Comparison of ENCODE assay signal across 8 mouse cellular contexts in genomic region chr2:69587896-69588295, GRCm38 (mm10). TPM values are rescaled to one million over a fixed set of nuclear protein-coding genes. Genes with fewer than 3 reads are reported as not detected.
DNase-seq lines count a peak whose midpoint lies in the region; ATAC-seq lines count a peak whose summit lies in the region.

No protein-coding gene starts in this region.

- H3K9me3 ChIP-seq in embryonic facial prominence, embryonic 14.5 days (ENCODE audit: control insufficient read depth, low read length), result no peaks in the 10 kb centered on the region
- H3K9me3 ChIP-seq in midbrain, embryonic 10.5 days (replicated peaks), result no peaks in the 10 kb centered on the region

- no peak for ATAC-seq in embryonic facial prominence, embryonic 14.5 days (ENCODE audit: low read depth)

- DNase-seq in R1 (ENCODE audit: low read depth, low spot score), result peak; percentile 82
- DNase-seq in embryonic facial prominence, embryonic 14.5 days (ENCODE audit: low spot score), result no peak
- DNase-seq in kidney, adult 9 months, result peak; percentile 83
- DNase-seq in midbrain, embryonic 10.5 days (ENCODE audit: low spot score), result peak; percentile 73
- no peak for DNase-seq in layer of hippocampus, adult 18-20 months (ENCODE audit: low spot score in 2 of 2)
- no peak for DNase-seq in left cerebral cortex, adult 8-10 months (ENCODE audit: low spot score in 2 of 2)
- no peak for DNase-seq in cerebellum, adult 9-11 months
- no peak for DNase-seq in layer of hippocampus, postnatal 25 days (ENCODE audit: extremely low spot score in 1 of 2, low spot score in 1 of 2)

- WGBS in embryonic facial prominence, embryonic 14.5 days, result 0% methylated on average over 6 of the region's 23 CpGs
- WGBS in midbrain, embryonic 10.5 days, result 0% methylated on average over 16 of the region's 23 CpGs

- no peaks in the 10 kb centered on the region for H3K36me3 ChIP-seq in embryonic facial prominence, embryonic 14.5 days (ENCODE audit: control insufficient read depth, insufficient read depth, low read length)
- no peaks in the 10 kb centered on the region for H3K36me3 ChIP-seq in midbrain, embryonic 10.5 days

- H3K4me2 ChIP-seq in embryonic facial prominence, embryonic 14.5 days (ENCODE audit: low read depth, low read length), result peak overlapping the region; percentile 100

- H3K27ac ChIP-seq in embryonic facial prominence, embryonic 14.5 days (replicated peaks; ENCODE audit: low read depth, low read length), result no peak overlapping the region
- H3K27ac ChIP-seq in midbrain, embryonic 10.5 days (replicated peaks), result peak overlapping the region; percentile 74

- no peak overlapping the region for H3K9ac ChIP-seq in embryonic facial prominence, embryonic 14.5 days (ENCODE audit: low read depth, low read length)

- peak overlapping the region; percentile 67 for H3K4me3 ChIP-seq in embryonic facial prominence, embryonic 14.5 days (ENCODE audit: low read depth, low read length)
- peak overlapping the region; percentile 89 for H3K4me3 ChIP-seq in midbrain, embryonic 10.5 days

- peaks cover 66% of the 10 kb centered on the region for H3K27me3 ChIP-seq in embryonic facial prominence, embryonic 14.5 days (replicated peaks; ENCODE audit: control insufficient read depth, insufficient read depth, low read length)
- peaks cover 63% of the 10 kb centered on the region for H3K27me3 ChIP-seq in midbrain, embryonic 10.5 days (ENCODE audit: low read depth, poor library complexity, severe bottlenecking)

- H3K4me1 ChIP-seq in embryonic facial prominence, embryonic 14.5 days (ENCODE audit: control insufficient read depth, insufficient read depth, low read length), result peaks cover 10% of the 10 kb centered on the region; the same call in 1 of the 2 replicates
- peaks cover 53% of the 10 kb centered on the region for H3K4me1 ChIP-seq in midbrain, embryonic 10.5 days

RNA-seq across cellular contexts. Expression of gene Lrp2, which starts 2.0 kb away (rescaled TPM):
- polyA plus RNA-seq in embryonic facial prominence, embryonic 14.5 days (2014; fragmentation: Nextera tagmentation; extraction: Ambion mirVana), result 0.63 and 1.3 TPM in 2 replicates
- 2.8 and 3.4 TPM in 2 replicates for polyA plus RNA-seq in midbrain, embryonic 10.5 days (2016; fragmentation: Nextera tagmentation; extraction: Ambion mirVana)
- total RNA-seq in layer of hippocampus, adult 18-20 months (2021), result under 1 TPM; 0.53 to 0.59 TPM
- total RNA-seq in left cerebral cortex, adult 8-10 months (2022), result under 1 TPM; 0.02 to 0.15 (median 0.13) TPM
- under 1 TPM; 0.37 to 0.68 TPM for total RNA-seq in layer of hippocampus, postnatal 25 days (2021)

RNA-seq across cellular contexts. Expression of gene Bbs5, which starts 59.1 kb away (rescaled TPM):
- polyA plus RNA-seq in embryonic facial prominence, embryonic 14.5 days (2014; fragmentation: Nextera tagmentation; extraction: Ambion mirVana), result 16.4 and 16.6 TPM in 2 replicates
- polyA plus RNA-seq in midbrain, embryonic 10.5 days (2016; fragmentation: Nextera tagmentation; extraction: Ambion mirVana), result 13.8 and 14.6 TPM in 2 replicates
- 10 to 100 TPM; 21.8 to 25.0 TPM for total RNA-seq in layer of hippocampus, adult 18-20 months (2021)
- 10 to 100 TPM; 20.2 to 31.0 (median 25.9) TPM for total RNA-seq in left cerebral cortex, adult 8-10 months (2022)
- total RNA-seq in layer of hippocampus, postnatal 25 days (2021), result 10 to 100 TPM; 19.1 to 31.3 TPM

Comparison
In these comparisons a context has a peak if more than half of its experiments do, and no peak if none do; other contexts are left out.
1. DNase-seq: peak in R1 (single experiment), kidney, adult 9 months (single experiment) and midbrain, embryonic 10.5 days (single experiment); none in embryonic facial prominence, embryonic 14.5 days (single experiment), layer of hippocampus, adult 18-20 months (0 of 2), left cerebral cortex, adult 8-10 months (0 of 2), cerebellum, adult 9-11 months (single experiment) and layer of hippocampus, postnatal 25 days (0 of 2).